Mouse (Mus musculus): ENCODE measurements around the gene Slc22a22. TPM values are rescaled to one million over a fixed set of nuclear protein-coding genes. Genes with fewer than 3 reads are reported as not detected.
"Not testable (repeated sequence)": the region's sequence is repeated elsewhere in the genome, so short reads cannot be mapped to it uniquely, and the experiment has no call there.

Slc22a22 gene
- polyA plus RNA-seq, 1 experiment from 2014 or later, result not detected

- in situ Hi-C loops (cut with MboI; ENCODE audit: low pct_unique_long_range_greater_than_20kb), result no loop called here
- ATAC-seq, result no peak
- TF ChIP-seq CTCF (IDR thresholded peaks at IDR 0.05), result no peak
- POLR2A ChIA-PET, result no interaction called here
- DNase-seq (ENCODE audit: low read depth, low spot score), result no peak
- CTCF ChIA-PET, result interaction anchor here (1.1 kb wide), 1 partner anchor 8 kb away, joined by 6 read pairs; no protein-coding TSS in a partner anchor
- peaks cover 23% of the 10 kb centered on the region for H3K27me3 ChIP-seq
Measured at GRCm38 (mm10) chr15:57380381-57380780, 97.0 kb downstream of the Slc22a22 start.

GRCm38 (mm10) chr15:57366446-57366845 is 111.0 kb downstream of the Slc22a22 start:
- DNase-seq (ENCODE audit: low read depth, low spot score), result no peak

GRCm38 (mm10) chr15:57355278-57355677 is 122.1 kb downstream of the Slc22a22 start:
- DNase-seq (ENCODE audit: low read depth, low spot score) (no peak), ATAC-seq (no peak)
- in situ Hi-C loops (cut with MboI; ENCODE audit: low pct_unique_long_range_greater_than_20kb), result no loop called here
- ChIA-PET POLR2A (no interaction called here), CTCF (interaction anchor here (1.0 to 1.5 kb wide), 2 partner anchors 17 to 33 kb away, joined by 3 read pairs; no protein-coding TSS in a partner anchor)
- no peak for TF ChIP-seq CTCF (IDR thresholded peaks at IDR 0.05)
- H3K27me3 ChIP-seq, result peaks cover 5% of the 10 kb centered on the region

More at GRCm38 (mm10) chr15:57366446-57366845, 111.0 kb downstream of the Slc22a22 start:
- TF ChIP-seq CTCF (IDR thresholded peaks at IDR 0.05), result no peak
- in situ Hi-C loops (cut with MboI; ENCODE audit: low pct_unique_long_range_greater_than_20kb), result no loop called here
- POLR2A ChIA-PET, result no interaction called here
- H3K27me3 ChIP-seq, result peaks cover 9% of the 10 kb centered on the region
- no peak for ATAC-seq
- CTCF ChIA-PET, result no interaction called here

- in situ Hi-C loops (cut with MboI; ENCODE audit: low pct_unique_long_range_greater_than_20kb), result no loop called here
- ChIA-PET POLR2A (no interaction called here), CTCF (no interaction called here)
- no peak for DNase-seq (ENCODE audit: low read depth, low spot score)
- TF ChIP-seq CTCF (IDR thresholded peaks at IDR 0.05), result no peak
- ATAC-seq, result no peak
- H3K27me3 ChIP-seq, result no peaks in the 10 kb centered on the region
Measured at GRCm38 (mm10) chr15:57340499-57340898, 136.9 kb downstream of the Slc22a22 start.

- POLR2A ChIA-PET, result interaction anchor here (0.5 kb wide), 1 partner anchor 619 kb away, joined by 3 read pairs; no protein-coding TSS in a partner anchor
- TF ChIP-seq CTCF (IDR thresholded peaks at IDR 0.05), result no peak
- DNase-seq (ENCODE audit: low read depth, low spot score) (no peak), ATAC-seq (peak; percentile 71)
- no peaks in the 10 kb centered on the region for H3K27me3 ChIP-seq
- CTCF ChIA-PET, result no interaction called here
- in situ Hi-C loops (cut with MboI; ENCODE audit: low pct_unique_long_range_greater_than_20kb), result no loop called here
Measured at GRCm38 (mm10) chr15:57331326-57331725, 146.1 kb downstream of the Slc22a22 start.

- ChIA-PET POLR2A (no interaction called here), CTCF (no interaction called here)
- TF ChIP-seq CTCF (IDR thresholded peaks at IDR 0.05), result no peak
- DNase-seq (ENCODE audit: low read depth, low spot score) (no peak), ATAC-seq (no peak)
- in situ Hi-C loops (cut with MboI; ENCODE audit: low pct_unique_long_range_greater_than_20kb), result no loop called here
- H3K27me3 ChIP-seq, result no peaks in the 10 kb centered on the region
Measured at GRCm38 (mm10) chr15:57318001-57318400, 159.4 kb downstream of the Slc22a22 start.

- CTCF ChIA-PET, result no interaction called here
- in situ Hi-C loops (cut with MboI; ENCODE audit: low pct_unique_long_range_greater_than_20kb), result no loop called here
- no peak for TF ChIP-seq CTCF (IDR thresholded peaks at IDR 0.05)
- POLR2A ChIA-PET, result no interaction called here
- DNase-seq (ENCODE audit: low read depth, low spot score) (no peak), ATAC-seq (no peak)
- H3K27me3 ChIP-seq, result no peaks in the 10 kb centered on the region
Measured at GRCm38 (mm10) chr15:57316486-57316885, 160.9 kb downstream of the Slc22a22 start.

- peaks cover 3% of the 10 kb centered on the region for H3K27me3 ChIP-seq
- no peak for ATAC-seq
- in situ Hi-C loops (cut with MboI; ENCODE audit: low pct_unique_long_range_greater_than_20kb), result no loop called here
- no peak for DNase-seq (ENCODE audit: low read depth, low spot score)
- ChIA-PET CTCF (no interaction called here), POLR2A (no interaction called here)
- TF ChIP-seq CTCF (IDR thresholded peaks at IDR 0.05), result no peak
Measured at GRCm38 (mm10) chr15:57302710-57303109, 174.7 kb downstream of the Slc22a22 start.

GRCm38 (mm10) chr15:57278505-57278904 is 198.9 kb downstream of the Slc22a22 start:
- no peak for DNase-seq (ENCODE audit: low read depth, low spot score)
- in situ Hi-C loops (cut with MboI; ENCODE audit: low pct_unique_long_range_greater_than_20kb), result no loop called here
- no peak for TF ChIP-seq CTCF (IDR thresholded peaks at IDR 0.05)
- POLR2A ChIA-PET, result no interaction called here
- no peaks in the 10 kb centered on the region for H3K27me3 ChIP-seq
- no peak for ATAC-seq
- CTCF ChIA-PET, result no interaction called here

- ATAC-seq, result no peak
- H3K27me3 ChIP-seq, result no peaks in the 10 kb centered on the region
- no peak for TF ChIP-seq CTCF (IDR thresholded peaks at IDR 0.05)
- DNase-seq (ENCODE audit: low read depth, low spot score), result no peak
- CTCF ChIA-PET, result no interaction called here
- POLR2A ChIA-PET, result no interaction called here
- in situ Hi-C loops (cut with MboI; ENCODE audit: low pct_unique_long_range_greater_than_20kb), result no loop called here
Measured at GRCm38 (mm10) chr15:57276411-57276810, 201.0 kb downstream of the Slc22a22 start.

GRCm38 (mm10) chr15:57240061-57240460 is 237.4 kb downstream of the Slc22a22 start:
- CTCF ChIA-PET; DNase-seq (ENCODE audit: low read depth, low spot score); H3K27me3 ChIP-seq; ATAC-seq; in situ Hi-C loops (cut with MboI; ENCODE audit: low pct_unique_long_range_greater_than_20kb); POLR2A ChIA-PET: not testable (repeated sequence)

GRCm38 (mm10) chr15:57230439-57230838 is 247.0 kb downstream of the Slc22a22 start:
- no peak for DNase-seq (ENCODE audit: low read depth, low spot score)
- peak; percentile 44 for TF ChIP-seq CTCF (IDR thresholded peaks at IDR 0.05)
- in situ Hi-C loops (cut with MboI; ENCODE audit: low pct_unique_long_range_greater_than_20kb), result loop anchor here (5.0 to 10.0 kb wide), 4 partner anchors 284 to 1163 kb away; no protein-coding TSS in a partner anchor
- ChIA-PET CTCF (interaction anchor here (0.8 to 1.3 kb wide), 6 partner anchors 9 to 534 kb away, joined by 3 to 5 read pairs (median 3); no protein-coding TSS in a partner anchor), POLR2A (no interaction called here)
- no peaks in the 10 kb centered on the region for H3K27me3 ChIP-seq
- no peak for ATAC-seq

Measured in Patski (cell line).